Mouse (Mus musculus): ENCODE measurements at regions not wholly inside any gene's neighbourhood (a gene's known extent, or its start where the extent isn't known, plus 50 kb on each side); places are given as distances from the start of the nearest gene placed in this dataset.

- no peak overlapping the region for H3K27ac ChIP-seq
- no peak overlapping the region for H3K4me2 ChIP-seq
- H3K27me3 ChIP-seq (replicated peaks) = no peaks in the 10 kb centered on the region
- no peak overlapping the region for H3K9ac ChIP-seq
- WGBS = 60% methylated on average over 2 of the region's 2 CpGs
- H3K36me3 ChIP-seq = no peaks in the 10 kb centered on the region
- no peak for ATAC-seq (ENCODE audit: insufficient read depth, low FRiP score, low read depth)
- H3K4me1 ChIP-seq = no peaks in the 10 kb centered on the region
- no peak overlapping the region for H3K4me3 ChIP-seq (replicated peaks)
- no peaks in the 10 kb centered on the region for H3K9me3 ChIP-seq
Measured at GRCm38 (mm10) chr1:71970771-71971170, 241.3 kb downstream of the Mreg start.

DNA sequence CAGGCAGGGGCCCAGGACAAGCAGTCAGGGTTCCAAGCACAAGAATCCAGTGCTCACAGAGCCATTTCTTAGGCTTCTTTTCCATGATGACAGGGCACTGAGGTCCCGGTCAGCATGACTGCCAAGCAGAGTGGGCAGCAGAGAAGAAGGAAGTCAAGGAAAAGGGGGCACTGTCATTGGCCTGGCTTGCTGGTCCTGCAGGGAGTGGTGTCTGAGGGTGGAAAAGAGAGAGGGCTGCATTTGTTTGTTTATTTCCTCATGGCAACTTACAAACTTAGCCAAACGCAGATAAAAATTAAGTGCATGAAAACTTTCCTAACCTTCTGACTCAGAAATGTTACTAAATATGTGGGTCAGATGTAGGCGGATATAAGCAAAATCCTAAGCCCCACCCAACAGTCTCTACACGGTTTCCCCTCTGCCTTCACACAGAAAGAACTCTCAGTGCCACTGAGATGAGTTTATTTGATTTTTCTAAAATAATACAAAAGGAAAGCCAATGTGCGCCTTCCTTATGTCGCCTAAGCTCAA, 244.5 kb downstream of the Mreg start:
- WGBS = 76% methylated on average over 6 of the region's 6 CpGs
- no peak overlapping the region for H3K9ac ChIP-seq
- no peaks in the 10 kb centered on the region for H3K27me3 ChIP-seq (replicated peaks)
- no peak for ATAC-seq (ENCODE audit: insufficient read depth, low FRiP score, low read depth)
- H3K36me3 ChIP-seq = no peaks in the 10 kb centered on the region
- no peaks in the 10 kb centered on the region for H3K9me3 ChIP-seq
- H3K4me2 ChIP-seq = no peak overlapping the region
- no peaks in the 10 kb centered on the region for H3K4me1 ChIP-seq
- no peak overlapping the region for H3K4me3 ChIP-seq (replicated peaks)
- no peak overlapping the region for H3K27ac ChIP-seq

DNA sequence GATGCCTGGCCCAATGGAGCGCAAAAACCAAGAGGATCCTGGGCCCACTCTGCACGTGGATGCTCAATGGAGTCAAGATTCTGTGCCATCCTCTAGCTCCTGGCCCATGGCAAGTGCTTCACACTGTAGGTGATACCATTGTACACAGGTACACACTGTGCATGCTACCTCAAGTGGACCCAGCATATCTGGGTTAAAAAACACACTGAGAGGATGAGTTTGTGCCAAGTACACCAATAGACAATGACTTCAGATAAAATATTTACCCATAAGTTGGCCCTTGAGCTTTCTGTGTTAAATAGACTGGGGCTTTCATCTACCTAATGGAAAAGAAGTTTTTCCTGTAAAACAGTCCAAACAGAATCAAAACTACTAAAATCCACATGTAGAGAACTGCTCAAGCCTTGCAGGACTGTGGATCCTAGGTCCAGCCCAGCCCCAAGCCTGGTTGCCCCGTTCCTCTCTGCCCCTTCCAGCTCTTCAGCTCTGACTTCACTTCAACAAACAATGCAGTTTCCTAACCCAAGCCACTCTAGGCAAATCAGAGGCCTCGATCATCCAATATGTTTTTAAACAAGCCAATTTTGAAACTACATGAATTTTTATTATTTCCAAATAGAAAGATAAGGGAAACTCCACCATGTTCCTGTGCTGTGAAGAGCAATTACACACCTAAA, 247.5 kb downstream of the Mreg start:
- ATAC-seq (ENCODE audit: insufficient read depth, low FRiP score, low read depth) = no peak
- no peaks in the 10 kb centered on the region for H3K9me3 ChIP-seq
- WGBS = 81% methylated on average over 4 of the region's 4 CpGs

DNA sequence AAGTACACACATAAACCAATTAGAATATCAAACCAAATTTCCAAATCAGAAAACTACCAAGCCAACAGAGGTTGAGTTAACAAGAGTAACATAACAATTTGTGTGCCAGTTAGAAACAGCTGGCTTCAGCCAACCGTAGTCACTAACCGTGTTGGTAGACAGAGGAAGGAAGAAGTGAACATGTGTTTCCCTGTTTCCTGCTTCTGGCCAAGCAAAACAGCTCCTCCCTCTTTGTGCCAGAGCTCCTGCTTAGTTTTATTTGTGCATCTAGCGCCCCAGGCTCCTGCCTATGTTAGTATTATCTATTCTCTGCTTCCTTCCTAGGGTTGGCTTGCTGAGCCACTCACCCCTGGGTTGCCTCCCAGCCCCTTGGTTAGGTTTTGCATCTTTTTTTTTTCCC, 255.2 kb downstream of the Mreg start:
- H3K9me3 ChIP-seq = no peaks in the 10 kb centered on the region
- ATAC-seq (ENCODE audit: insufficient read depth, low FRiP score, low read depth) = no peak
- no peaks in the 10 kb centered on the region for H3K27me3 ChIP-seq (replicated peaks)
- H3K36me3 ChIP-seq = no peaks in the 10 kb centered on the region
- H3K27ac ChIP-seq = no peak overlapping the region
- no peak overlapping the region for H3K9ac ChIP-seq
- no peak overlapping the region for H3K4me2 ChIP-seq
- 0 out of 2 replicates have a peak, but pooled peaks cover 4% of the 10 kb centered on the region for H3K4me1 ChIP-seq
- H3K4me3 ChIP-seq (replicated peaks) = no peak overlapping the region
- 69% methylated on average over 3 of the region's 3 CpGs for WGBS

More for the DNA sequence above, 247.5 kb downstream of the Mreg start:
- Histone ChIP-seq H3K27ac (no peak overlapping the region), H3K27me3 (replicated peaks) (no peaks in the 10 kb centered on the region), H3K4me1 (no peaks in the 10 kb centered on the region), H3K9ac (no peak overlapping the region), H3K4me3 (replicated peaks) (no peak overlapping the region), H3K4me2 (no peak overlapping the region), H3K36me3 (no peaks in the 10 kb centered on the region)

DNA sequence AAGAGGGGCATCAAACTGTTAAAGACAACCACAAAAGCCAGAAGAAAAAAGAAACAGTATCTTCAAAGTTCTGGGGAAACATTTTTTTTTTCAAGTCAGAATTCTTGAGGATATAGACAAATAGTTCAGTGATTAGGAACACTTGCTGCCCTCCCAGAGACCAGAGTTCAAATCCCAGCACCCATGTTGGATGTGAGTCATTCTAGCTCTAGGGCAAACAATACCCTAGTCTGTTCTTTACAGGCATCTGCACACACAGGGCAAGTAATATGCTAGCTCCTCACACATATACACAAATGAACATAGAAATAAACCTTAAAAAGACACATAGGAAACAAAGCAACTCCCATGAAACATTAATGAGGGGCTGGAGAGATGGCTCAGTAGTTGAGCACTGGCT, 256.8 kb downstream of the Mreg start:
- Histone ChIP-seq H3K4me3 (replicated peaks) (no peak overlapping the region), H3K27ac (no peak overlapping the region), H3K27me3 (replicated peaks) (no peaks in the 10 kb centered on the region), H3K9ac (no peak overlapping the region), H3K36me3 (no peaks in the 10 kb centered on the region), H3K4me1 (0 out of 2 replicates have a peak, but pooled peaks cover 4% of the 10 kb centered on the region), H3K9me3 (no peaks in the 10 kb centered on the region), H3K4me2 (no peak overlapping the region)
- ATAC-seq (ENCODE audit: insufficient read depth, low FRiP score, low read depth) = no peak

DNA sequence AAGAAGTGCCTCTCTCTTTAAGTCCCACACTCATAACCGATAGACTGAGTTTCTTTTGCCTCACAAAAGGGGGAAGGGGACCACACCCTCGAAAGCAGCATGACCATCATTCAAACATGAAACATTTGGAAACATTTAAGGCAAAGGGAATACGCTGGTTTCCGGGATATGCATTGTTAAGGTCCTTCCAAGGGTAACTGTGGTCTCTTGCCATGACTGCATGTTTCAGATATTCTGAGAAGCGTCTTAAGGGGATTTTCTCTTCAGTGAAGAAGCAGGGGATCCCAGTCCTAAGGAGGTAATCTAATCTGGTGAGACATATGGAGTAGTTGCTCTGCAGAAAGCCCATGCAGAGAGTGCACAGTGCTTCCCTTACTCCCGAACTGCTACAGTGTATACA, 258.8 kb downstream of the Mreg start:
- no peaks in the 10 kb centered on the region for H3K36me3 ChIP-seq
- no peak overlapping the region for H3K4me2 ChIP-seq
- no peak overlapping the region for H3K27ac ChIP-seq
- WGBS = 44% methylated on average over 6 of the region's 6 CpGs
- H3K9me3 ChIP-seq = no peaks in the 10 kb centered on the region
- no peak for ATAC-seq (ENCODE audit: insufficient read depth, low FRiP score, low read depth)
- 0 out of 2 replicates have a peak, but pooled peaks cover 4% of the 10 kb centered on the region for H3K4me1 ChIP-seq
- no peak overlapping the region for H3K9ac ChIP-seq
- no peak overlapping the region for H3K4me3 ChIP-seq (replicated peaks)
- no peaks in the 10 kb centered on the region for H3K27me3 ChIP-seq (replicated peaks)

GRCm38 (mm10) chr1:71949549-71949948, 262.6 kb downstream of the Mreg start:
- no peak overlapping the region for H3K27ac ChIP-seq
- no peaks in the 10 kb centered on the region for H3K9me3 ChIP-seq
- no peaks in the 10 kb centered on the region for H3K27me3 ChIP-seq (replicated peaks)
- H3K9ac ChIP-seq = no peak overlapping the region
- H3K4me2 ChIP-seq = no peak overlapping the region
- no peaks in the 10 kb centered on the region for H3K36me3 ChIP-seq
- ATAC-seq (ENCODE audit: insufficient read depth, low FRiP score, low read depth) = no peak
- H3K4me3 ChIP-seq (replicated peaks) = no peak overlapping the region
- 66% methylated on average over 7 of the region's 7 CpGs for WGBS
- 0 out of 2 replicates have a peak, but pooled peaks cover 4% of the 10 kb centered on the region for H3K4me1 ChIP-seq

DNA sequence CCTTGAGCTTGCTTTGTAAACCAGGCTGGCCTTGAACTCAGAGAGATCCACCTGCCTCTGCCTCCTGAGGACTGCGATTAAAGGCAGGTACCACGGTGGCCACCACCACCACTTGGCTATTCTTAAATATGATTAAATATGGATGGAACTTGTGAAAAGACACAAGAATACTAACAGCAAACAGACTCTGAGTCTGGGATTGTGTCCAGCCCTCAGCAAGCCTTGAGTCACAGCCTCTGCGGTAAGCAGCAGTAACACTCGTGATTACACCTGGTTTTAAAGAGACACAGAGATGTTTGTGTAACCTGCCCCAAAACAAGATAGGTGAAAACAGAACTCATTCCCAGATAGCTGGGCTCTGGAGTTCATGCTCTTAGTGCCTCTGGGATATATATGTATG, 263.4 kb downstream of the Mreg start:
- H3K36me3 ChIP-seq = no peaks in the 10 kb centered on the region
- no peak overlapping the region for H3K27ac ChIP-seq
- no peak for ATAC-seq (ENCODE audit: insufficient read depth, low FRiP score, low read depth)
- no peak overlapping the region for H3K4me2 ChIP-seq
- WGBS = 90% methylated on average over 4 of the region's 4 CpGs
- H3K4me3 ChIP-seq (replicated peaks) = no peak overlapping the region
- no peaks in the 10 kb centered on the region for H3K9me3 ChIP-seq
- no peaks in the 10 kb centered on the region for H3K27me3 ChIP-seq (replicated peaks)
- H3K4me1 ChIP-seq = 0 out of 2 replicates have a peak, but pooled peaks cover 4% of the 10 kb centered on the region
- H3K9ac ChIP-seq = no peak overlapping the region

DNA sequence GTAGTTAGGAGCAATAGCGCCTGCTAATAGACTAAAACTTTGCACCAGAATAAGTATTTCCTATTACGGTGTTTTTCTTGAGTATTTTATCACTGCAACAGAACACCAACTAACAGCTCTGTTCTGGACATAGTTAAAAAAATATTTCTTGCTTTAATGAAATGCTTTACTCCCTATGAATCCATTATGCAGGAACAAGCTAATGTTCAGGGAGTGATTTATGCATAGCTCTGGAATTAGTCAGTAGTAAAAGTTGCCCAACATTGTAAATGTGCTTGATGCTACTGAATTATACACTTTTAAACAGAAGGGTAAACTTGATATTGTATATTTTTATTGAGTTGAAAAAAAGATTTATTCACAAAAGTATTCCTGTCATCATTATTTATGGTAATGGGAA, 264.6 kb downstream of the Mreg start:
- H3K4me2 ChIP-seq = no peak overlapping the region
- no peaks in the 10 kb centered on the region for H3K36me3 ChIP-seq
- no peak overlapping the region for H3K4me3 ChIP-seq (replicated peaks)
- H3K9me3 ChIP-seq = no peaks in the 10 kb centered on the region
- H3K27me3 ChIP-seq (replicated peaks) = no peaks in the 10 kb centered on the region
- no peak for ATAC-seq (ENCODE audit: insufficient read depth, low FRiP score, low read depth)
- H3K4me1 ChIP-seq = no peaks in the 10 kb centered on the region
- H3K27ac ChIP-seq = no peak overlapping the region
- H3K9ac ChIP-seq = no peak overlapping the region
- WGBS = 90% methylated on average over 2 of the region's 2 CpGs

DNA sequence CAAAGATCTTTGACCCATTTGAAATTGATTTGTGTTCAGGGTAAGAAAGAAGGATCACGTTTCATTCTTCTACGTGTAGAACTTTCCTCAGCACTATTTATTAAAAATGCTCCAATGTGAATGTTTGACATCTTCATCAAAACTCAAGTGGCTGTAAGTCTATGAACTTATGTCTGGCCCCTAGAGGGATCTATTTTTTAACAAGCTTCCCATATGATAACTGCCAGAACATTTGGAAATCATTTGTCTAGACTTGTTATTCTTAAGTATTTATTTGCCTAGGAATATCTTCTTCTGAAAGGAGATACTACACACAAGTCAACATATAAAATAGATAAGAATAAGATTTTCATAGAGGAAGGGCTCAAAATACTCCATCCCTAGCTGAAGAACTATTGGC, 265.2 kb downstream of the Mreg start:
- Histone ChIP-seq H3K4me1 (no peaks in the 10 kb centered on the region), H3K27me3 (replicated peaks) (no peaks in the 10 kb centered on the region), H3K4me3 (replicated peaks) (no peak overlapping the region), H3K9ac (no peak overlapping the region), H3K9me3 (no peaks in the 10 kb centered on the region), H3K27ac (no peak overlapping the region), H3K4me2 (no peak overlapping the region), H3K36me3 (no peaks in the 10 kb centered on the region)
- 58% methylated on average over 2 of the region's 2 CpGs for WGBS
- no peak for ATAC-seq (ENCODE audit: insufficient read depth, low FRiP score, low read depth)

DNA sequence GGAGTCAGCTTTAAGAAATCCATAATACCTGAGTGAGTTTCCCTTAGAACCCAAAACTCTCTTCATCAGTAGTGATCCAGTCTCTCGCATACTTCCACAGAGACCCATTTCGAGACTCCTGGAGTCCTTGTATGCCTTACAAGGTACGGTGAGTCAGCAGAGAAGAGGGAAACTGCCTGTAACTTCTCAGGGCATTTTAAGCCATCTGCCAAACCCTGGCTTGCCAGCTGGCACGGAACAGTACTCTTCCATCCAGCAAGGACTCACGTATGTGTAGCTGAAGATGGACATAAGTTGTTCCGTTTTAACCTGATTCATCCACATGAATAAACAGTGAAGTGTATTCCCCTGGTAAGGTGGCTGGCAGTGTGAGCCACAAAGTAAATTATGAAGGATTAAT, 267.0 kb downstream of the Mreg start:
- Histone ChIP-seq H3K4me2 (no peak overlapping the region), H3K4me1 (no peaks in the 10 kb centered on the region), H3K27me3 (replicated peaks) (no peaks in the 10 kb centered on the region), H3K4me3 (replicated peaks) (no peak overlapping the region), H3K27ac (no peak overlapping the region), H3K36me3 (no peaks in the 10 kb centered on the region), H3K9me3 (no peaks in the 10 kb centered on the region), H3K9ac (no peak overlapping the region)
- WGBS = 70% methylated on average over 6 of the region's 6 CpGs
- no peak for ATAC-seq (ENCODE audit: insufficient read depth, low FRiP score, low read depth)

DNA sequence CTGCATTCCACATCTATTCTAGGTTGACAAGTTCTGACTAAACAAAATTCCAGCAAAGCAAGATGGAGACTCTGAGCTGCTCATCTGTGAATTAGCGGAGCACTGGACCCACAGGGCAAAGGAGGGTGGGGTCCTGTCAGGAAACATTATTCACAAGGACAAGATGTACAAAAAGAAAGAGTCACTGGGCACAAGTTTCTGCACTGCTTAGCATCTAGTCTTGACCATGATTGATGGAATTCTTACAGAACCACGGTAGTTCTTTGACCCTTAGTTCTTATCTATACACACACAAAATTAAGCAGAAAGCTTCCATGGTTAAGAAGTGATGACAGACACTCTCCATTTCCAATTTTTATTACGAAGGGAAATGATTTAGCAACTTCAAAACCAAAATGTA, 267.6 kb downstream of the Mreg start:
- 48% methylated on average over 3 of the region's 3 CpGs for WGBS
- Histone ChIP-seq H3K27ac (no peak overlapping the region), H3K4me1 (no peaks in the 10 kb centered on the region), H3K27me3 (replicated peaks) (no peaks in the 10 kb centered on the region), H3K4me2 (no peak overlapping the region), H3K9ac (no peak overlapping the region), H3K4me3 (replicated peaks) (no peak overlapping the region), H3K9me3 (no peaks in the 10 kb centered on the region), H3K36me3 (no peaks in the 10 kb centered on the region)
- no peak for ATAC-seq (ENCODE audit: insufficient read depth, low FRiP score, low read depth)

DNA sequence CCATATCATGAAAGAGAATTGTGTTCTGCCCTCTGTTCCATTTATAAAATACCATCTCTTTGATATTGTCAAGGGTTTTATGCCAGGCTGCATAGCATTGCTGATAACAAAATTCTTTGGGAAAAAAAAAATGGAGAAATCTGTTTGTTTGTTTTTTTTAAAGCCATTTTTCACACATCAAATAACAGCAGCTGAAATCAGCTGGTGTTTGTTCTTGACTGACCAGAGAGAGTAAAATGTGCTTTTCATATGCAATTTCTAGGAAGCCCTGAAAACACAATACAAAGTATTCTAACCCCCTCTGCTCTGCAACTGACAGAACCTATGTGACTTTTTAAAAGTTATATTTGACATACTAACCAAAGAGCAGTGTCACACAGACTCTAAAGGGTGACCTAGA, 270.0 kb downstream of the Mreg start:
- Histone ChIP-seq H3K9me3 (no peaks in the 10 kb centered on the region), H3K4me2 (no peak overlapping the region), H3K4me3 (replicated peaks) (no peak overlapping the region), H3K27me3 (replicated peaks) (no peaks in the 10 kb centered on the region), H3K36me3 (no peaks in the 10 kb centered on the region), H3K27ac (no peak overlapping the region), H3K9ac (no peak overlapping the region), H3K4me1 (0 out of 2 replicates have a peak, but pooled peaks cover 10% of the 10 kb centered on the region)
- no peak for ATAC-seq (ENCODE audit: insufficient read depth, low FRiP score, low read depth)

All from stomach, embryonic 15.5 days (tissue).